Mouse (Mus musculus): ENCODE results near the gene Sec14l3.
"Not testable (repeated sequence)": the region's sequence is repeated elsewhere in the genome, so short reads cannot be mapped to it uniquely, and the experiment has no call there.

Sec14l3 gene

DNA sequence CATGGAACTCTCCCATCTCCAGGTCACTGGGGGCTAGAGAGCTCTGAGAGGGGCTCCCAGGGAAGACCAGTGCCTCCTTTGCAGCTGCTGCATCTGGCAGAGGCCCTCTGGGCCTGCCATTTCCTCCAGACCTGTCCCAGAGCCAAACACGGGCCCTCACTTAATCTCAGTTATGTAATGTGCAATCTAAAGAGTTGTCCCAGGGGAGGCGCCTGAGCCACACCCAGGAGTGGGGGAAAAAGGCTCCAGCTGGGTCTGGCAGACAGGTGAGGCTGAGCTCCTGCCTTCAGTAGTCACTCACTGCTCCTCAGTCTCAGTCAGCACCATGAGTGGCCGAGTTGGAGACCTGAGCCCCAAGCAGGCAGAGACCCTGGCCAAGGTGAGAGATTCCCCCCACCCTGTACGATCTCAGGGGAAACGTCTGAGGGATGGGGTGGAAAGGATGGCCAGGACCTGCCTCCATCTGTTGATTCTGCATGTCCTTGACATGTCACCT is at the start of gene Sec14l3:
Gene Sec14l3 (plus strand): TSS at position 215 of the 496 bp plus-strand sequence.
- no peak for DNase-seq (ENCODE audit: low read depth, low spot score)

DNA sequence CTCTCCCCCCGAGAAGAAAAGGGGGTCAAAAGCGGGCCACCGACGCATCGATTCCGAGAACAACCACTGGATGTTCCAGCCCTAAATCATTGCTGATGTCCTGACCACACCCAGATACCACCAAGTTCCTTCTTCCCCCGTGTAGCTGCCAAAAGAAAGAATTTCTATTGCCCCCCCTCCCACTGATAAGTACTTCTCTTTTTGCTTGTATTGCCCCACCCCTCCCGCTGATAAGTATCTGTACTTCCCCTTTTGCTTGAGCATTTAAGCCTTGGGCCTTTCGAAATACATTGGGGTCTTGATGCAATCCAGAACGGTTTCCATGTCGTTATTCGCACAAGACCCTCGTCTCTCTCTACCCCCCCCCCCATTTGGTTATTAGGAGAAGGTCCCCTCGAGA is 48.8 kb upstream of the Sec14l3 start:
- DNase-seq (ENCODE audit: low read depth, low spot score) = not testable (repeated sequence)

DNA sequence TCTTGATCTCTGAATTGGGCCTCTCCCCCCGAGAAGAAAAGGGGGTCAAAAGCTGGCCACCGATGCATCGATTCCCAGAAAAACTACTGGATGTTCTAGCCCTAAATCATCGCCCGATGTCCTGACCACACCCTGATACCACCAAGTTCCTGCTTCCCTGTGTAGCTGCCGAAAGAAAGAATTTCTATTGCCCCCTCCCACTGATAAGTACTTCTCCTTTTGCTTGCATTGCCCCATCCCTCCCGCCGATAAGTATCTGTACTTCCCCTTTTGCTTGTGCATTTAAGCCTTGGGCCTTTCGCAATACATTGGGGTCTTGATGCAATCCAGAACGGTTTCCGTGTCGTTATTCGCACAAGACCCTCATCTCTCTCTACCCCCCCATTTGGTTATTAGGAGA is 42.5 kb upstream of the Sec14l3 start:
- not testable (repeated sequence) for DNase-seq (ENCODE audit: low read depth, low spot score)

DNA sequence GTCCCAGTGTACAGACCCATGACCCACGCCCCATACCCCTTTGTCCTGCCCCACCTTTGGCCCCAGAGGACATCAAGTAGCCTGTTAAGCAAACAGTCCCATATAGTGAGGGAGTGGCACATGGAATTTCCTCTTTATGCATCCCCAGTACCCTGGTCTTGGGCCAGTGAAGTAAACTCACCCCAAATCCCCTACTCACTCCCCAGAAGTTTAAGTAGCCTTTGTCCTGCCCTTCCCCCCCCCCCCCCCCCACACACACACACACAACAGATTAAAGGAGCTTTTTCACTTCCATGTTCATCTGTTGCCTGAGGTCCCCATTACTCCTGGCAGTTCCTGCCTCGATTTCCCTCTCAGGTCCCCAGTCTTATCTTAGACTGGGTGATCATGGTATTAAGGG is 41.3 kb upstream of the Sec14l3 start:
- DNase-seq (ENCODE audit: low read depth, low spot score) = no peak

DNA sequence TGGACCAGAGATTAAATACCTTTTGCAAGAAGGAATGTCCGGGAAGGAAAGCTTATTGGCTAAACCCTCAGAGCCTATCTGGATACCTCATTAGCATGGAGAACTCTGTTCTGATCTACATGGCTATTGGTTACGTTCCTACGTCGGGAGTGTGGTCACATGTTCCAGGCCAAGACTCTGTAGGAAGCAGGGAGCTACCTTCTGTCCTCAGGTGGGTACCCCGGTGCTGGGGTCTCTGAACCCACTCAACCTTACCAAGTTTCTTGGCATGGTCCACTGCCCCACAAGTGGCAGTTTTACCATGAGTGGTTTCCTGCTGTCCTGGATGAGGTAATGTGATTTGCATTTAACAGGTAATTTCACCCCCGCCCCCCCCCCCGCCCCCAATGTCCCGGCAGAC is 37.6 kb upstream of the Sec14l3 start:
- DNase-seq (ENCODE audit: low read depth, low spot score) = no peak

DNA sequence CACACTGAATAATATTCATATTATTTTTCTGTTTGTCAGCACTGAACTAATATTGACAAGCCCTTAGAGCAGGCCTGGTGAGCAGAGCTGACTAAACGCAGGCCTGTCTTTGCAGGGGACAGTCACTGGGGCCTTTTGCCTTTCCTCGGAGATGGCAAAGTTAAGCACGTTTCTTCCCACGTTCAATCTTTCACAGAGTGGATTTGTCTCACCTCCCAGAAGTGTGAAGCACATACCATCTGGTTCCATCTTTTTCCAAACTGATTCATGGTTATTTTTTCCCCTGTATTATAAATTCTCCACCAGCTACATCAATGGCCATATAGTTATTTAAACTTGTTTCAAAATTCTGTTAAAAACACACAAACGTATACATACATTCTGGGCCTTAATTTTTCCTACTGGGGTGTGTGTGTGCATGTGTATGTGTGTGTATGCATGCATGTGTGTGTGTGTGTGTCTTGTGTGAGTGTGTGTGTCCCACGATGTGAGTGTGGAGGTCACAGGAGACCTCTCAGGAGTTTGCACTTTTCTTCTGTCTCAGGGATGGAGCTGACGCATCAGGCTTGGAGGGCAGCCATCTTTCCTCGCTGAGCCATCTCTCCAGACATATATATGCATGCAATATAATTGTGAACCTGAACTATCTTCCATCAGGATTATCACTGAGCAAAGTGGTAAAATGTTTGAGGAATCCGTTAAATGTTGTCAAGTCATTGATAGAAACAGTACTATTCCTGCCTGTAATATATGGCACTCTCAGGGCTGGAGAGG is 36.9 kb upstream of the Sec14l3 start:
- DNase-seq (ENCODE audit: low read depth, low spot score) = no peak

DNA sequence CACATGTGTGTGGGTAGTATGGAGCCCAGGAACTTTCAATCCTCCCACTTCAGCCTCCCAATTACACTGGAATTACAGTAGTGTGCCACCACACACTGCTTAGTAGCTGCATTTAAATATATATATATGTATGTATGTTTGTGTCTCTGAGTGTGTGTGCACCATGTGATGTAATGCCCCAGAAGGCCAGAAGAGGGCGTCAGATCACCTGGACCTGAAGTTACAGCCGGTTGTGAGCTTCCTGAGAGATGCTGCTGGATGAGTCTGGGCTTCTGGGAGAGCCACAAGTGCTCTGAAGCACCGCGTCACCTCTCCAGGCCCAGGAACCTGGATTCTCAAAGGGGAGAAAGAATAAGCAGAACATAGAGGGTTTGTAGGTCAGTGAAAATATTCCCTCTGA is 35.3 kb upstream of the Sec14l3 start:
- no peak for DNase-seq (ENCODE audit: low read depth, low spot score)

DNA sequence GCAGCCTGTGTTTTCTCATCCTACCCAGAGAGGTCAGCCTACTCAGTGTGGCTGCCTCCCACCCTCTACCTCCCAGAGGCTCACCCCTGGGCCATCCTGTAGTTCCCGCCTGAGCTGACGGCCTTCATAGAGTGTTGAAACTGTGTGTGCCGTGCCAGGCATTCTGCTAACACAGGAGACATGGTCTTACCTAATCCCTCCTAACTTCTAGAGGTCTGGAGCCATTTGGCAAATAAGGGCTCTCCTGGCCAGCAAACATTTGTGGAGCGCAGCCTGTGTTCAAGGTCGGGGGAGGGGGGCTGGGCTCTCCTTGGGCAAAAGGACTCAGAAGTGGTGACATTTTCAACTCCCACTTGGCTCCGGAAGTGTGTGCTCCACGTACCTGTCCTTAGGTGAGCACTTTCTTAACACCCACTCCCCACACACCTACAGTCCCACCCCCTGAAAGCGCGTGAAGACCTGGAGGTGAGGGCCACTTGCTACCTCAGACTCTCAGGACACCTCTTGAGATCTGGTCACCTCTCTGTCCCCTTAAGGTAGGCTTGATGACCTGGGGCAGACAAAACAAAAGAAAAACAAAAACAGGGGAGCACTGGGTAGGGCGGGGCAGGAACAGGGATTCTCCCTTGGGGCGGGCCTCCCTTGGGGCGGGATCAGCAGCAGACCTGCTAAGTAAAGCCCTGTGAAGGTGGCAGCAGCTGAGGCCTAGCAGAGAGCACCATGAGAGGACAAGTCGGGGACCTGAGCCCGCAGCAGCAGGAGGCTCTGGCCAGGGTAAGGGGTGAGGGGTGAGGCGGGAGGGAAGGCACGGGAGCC is 33.3 kb upstream of the Sec14l3 start, which contains the start of gene Sec14l4:
Gene Sec14l4 (plus strand): TSS at position 337 of the 816 bp plus-strand sequence.
- no peak for DNase-seq (ENCODE audit: low read depth, low spot score)

DNA sequence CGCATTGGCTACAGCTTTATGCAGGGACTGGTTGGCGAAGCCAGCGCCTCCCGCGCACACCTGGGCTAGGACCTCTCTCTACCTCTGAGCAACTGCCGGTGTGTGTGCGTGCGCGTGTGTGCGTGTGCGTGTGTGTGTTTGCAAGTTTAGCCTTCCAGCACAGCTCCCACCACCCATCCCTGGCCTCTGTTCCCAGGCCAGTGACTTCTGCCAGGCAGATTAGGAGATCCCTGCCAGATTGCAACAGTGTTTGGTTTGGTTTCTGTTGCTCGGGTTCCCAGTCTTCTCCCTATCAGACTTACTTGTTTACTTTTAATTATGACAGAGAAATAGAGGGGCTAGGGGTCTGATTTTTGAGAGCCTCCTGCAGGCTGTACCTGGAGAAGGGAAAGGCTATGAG is 32.7 kb upstream of the Sec14l3 start:
- DNase-seq (ENCODE audit: low read depth, low spot score) = no peak

DNA sequence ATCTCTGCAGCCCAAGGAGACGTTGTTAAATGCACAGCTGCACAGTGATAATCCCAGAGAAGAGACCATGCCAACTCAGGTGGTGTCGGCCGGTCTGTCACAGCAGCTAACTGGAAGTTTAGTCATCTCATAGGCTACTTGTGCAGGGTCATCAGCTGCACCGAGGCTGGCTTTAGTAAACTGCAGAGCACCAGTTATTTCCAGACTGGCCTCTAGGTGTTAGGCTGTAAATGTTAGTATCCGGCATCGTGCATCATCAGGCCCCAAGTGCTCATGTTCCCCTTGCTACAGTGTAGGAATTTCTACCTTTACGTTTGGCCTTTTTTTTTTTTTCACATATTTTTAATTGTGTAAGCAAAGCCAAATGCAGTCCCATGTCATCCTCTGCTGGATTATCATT is 31.2 kb upstream of the Sec14l3 start:
- no peak for DNase-seq (ENCODE audit: low read depth, low spot score)

DNA sequence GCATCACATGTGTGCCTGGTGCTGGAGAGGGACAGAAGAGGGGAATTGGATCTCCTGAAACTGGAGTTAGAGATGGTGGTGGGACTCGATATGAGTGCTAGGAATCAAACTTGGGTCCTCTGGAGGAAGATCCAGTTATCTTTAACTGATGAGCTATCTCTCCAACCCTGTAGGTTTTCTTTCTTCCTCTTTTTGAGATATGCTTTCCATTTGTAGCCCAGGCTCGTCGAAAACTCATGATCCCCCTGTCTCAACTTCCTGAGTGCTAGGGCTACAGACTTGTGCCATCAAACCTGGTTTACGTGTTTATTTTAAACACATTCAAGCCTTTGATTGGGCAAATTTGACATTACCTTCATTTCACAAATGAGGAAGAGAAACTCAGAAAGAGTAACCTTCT is 30.5 kb upstream of the Sec14l3 start:
- DNase-seq (ENCODE audit: low read depth, low spot score) = no peak

DNA sequence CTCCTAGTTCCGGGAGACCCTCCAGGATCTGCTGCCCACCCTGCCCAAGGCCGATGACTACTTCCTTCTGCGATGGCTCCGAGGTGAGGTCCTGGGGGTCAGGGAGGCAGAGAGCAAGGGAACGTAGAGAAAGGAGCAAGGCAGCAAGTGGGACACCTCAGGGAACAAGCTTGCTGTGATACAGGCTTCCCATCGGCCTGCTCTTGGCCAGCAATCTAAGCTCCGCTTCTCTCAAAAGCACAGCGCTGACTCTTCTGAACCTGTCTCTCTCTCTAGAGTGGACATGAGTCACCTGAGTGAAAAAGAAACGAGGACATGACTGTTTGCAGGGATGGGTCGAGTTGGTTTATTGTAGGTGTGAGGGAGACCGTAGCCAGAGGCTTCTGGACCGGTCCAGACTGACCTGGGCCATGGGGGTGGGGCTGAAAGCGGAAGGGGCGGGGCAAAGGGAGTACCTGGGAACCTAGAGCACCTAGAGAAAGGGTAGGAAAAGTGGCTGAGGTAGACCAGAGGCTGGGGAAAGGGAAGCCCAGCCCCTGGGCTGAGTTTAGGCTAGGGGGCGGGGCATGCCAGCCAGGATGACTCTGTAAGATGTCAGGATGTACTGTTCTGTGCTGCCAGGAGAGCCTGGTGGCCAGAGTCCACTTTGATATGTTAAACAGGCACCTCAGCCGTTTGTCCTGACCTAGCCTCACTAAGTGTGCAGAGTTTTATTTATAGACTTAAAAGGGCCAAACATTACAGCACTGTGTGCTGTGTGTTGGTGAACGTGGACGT is 29.3 kb upstream of the Sec14l3 start:
- no peak for DNase-seq (ENCODE audit: low read depth, low spot score)

DNA sequence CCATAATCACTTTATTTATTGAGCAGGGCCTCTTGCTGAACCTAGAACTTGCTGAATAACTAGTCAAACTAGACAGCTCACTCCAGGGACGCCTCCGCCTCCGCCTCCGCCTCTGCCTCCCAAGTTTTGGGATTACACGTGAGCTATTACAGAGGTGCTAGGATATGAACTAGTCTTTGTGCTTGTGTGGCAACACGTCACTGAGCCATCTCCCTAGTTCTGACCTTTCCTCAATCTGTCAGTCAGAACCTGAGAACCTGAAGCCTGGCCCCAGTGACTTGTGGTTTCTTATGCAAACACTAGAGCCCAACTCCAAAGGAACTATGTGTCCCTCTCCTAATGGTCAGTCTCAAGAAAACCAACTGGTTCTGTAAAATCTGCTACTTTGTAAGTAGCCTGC is 28.7 kb upstream of the Sec14l3 start:
- DNase-seq (ENCODE audit: low read depth, low spot score) = no peak

DNA sequence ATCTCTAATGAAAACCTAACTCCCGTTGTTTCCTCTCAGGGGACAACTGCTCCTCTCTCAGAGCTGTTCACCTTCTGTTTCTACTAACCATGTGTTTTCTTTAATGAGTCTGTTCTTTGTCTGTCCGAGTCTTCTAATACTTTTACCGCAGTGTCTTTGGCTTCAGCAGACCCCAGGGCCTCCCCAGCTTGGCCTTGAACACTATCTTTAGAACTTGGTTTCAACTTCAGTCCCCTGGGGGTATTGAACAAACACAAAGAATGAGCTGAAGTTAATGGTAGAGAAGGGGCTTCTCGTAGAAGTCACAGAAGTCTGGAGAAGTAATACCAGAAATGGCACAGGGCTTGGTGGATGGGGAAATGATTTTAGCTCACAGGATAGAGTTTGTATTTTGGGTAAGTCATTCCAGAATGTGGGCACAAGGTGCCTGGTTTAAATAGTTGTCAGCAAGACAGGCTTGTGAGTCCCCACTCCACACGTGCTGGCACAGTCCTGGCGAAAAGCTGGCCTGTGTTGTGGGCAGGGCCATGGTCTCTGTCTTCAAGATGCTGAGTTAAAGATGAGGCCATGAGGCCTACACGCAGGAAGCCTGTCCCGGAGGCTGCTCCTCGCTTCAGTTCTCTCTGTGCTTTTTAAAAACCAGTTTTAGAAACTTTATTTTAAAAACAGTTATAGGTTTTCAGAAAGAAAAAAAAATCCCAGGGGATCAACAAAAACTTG is 28.1 kb upstream of the Sec14l3 start:
- no peak for DNase-seq (ENCODE audit: low read depth, low spot score)

DNA sequence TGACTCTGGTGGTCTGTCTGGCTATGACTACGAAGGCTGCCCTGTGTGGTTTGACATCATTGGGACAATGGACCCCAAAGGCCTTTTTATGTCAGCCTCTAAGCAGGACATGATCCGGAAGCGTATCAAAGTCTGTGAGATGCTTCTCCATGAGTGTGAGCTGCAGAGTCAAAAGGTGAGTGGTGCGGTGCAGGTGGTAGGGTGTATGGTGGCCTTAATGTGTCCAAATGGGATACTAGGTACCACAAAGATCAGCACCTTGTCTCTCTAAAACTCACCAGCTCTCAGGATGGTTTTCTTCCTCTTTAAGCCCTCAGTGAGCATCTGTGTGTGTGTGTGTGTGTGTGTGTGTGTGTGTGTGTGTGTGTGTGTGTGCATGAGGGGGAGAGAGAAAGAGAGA is 24.7 kb upstream of the Sec14l3 start:
- DNase-seq (ENCODE audit: low read depth, low spot score) = no peak

DNA sequence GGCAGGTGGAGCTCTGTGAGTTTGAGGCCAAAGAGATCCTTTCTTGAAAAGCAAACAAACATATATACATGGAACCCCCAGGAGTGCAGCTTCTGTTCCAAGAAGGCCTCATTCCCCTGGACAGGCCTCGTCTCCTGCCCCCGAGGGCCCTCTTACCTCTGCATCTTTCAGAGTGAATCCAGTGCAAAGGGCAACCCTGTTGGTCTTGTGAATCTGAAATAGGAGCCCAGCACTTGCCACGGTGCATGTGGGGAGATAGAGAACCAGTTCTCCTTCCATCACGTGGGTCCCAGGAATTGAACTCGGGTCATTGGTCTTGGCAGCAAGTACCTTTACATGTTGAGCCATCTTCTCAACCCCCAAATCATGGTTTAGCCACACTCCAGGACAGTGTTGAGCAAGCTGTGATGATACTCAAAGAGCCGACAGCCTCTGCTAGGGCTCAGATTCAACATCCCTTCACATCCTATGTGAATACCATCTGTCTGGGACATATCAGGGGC is 23.5 kb upstream of the Sec14l3 start:
- DNase-seq (ENCODE audit: low read depth, low spot score) = no peak

DNA sequence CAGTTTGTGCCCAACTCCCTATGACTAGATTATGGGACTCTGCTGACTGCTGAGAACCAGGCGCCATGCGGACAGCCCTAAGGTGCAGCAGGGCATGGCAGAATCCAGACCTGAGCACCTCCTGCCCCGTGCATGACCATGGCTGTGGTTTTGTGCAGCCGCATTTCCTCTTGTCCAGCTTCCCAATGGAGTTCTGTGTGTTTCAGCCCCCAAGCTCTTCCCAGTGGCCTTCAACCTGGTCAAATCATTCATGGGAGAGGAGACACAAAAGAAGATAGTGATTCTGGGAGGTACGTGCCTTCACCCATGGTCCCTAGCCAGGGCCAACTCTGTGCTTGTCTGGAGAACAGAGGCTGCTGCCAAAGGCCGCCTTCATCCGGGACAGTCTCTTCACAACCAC is 21.6 kb upstream of the Sec14l3 start:
- DNase-seq (ENCODE audit: low read depth, low spot score) = no peak

DNA sequence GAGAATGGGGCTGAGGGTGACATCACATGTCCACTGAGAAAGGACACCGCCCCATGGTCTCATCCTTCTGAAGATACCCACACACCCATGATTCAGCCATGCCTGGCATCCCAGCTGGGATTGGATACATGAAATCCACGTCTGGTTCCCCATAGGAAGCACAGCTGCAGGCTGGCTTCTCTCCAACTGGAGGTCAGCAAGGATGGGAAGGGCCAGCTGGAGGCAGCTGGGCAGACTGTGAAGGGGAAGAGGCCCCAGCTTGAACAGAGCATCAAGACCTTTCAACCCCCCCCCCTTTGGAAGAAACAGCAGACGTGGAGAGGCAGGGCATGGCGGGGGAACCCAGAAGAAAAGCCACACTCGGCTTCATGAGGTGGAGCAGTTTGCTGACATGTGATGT is 18.1 kb upstream of the Sec14l3 start:
- DNase-seq (ENCODE audit: low read depth, low spot score) = no peak

DNA sequence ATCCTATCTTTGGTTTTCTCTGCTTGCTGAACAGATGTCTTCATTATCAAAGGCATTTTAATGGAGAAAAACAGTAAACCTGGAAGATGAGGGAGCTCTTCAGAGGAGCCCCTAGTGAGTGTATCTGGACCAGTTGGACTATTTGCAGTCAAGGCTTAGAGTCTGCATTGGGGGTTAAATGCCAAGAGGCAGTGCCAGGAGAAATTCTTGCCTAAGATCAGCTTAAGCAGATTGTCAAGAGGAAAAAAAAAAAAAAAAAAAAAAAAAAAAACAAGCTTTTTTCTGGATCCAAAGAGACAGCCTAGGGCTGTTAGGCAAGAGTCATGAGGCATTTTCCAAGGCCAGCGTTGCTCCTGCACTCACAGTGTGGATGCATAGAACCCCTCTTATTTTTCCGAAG is 16.9 kb upstream of the Sec14l3 start:
- DNase-seq (ENCODE audit: low read depth, low spot score) = no peak

DNA sequence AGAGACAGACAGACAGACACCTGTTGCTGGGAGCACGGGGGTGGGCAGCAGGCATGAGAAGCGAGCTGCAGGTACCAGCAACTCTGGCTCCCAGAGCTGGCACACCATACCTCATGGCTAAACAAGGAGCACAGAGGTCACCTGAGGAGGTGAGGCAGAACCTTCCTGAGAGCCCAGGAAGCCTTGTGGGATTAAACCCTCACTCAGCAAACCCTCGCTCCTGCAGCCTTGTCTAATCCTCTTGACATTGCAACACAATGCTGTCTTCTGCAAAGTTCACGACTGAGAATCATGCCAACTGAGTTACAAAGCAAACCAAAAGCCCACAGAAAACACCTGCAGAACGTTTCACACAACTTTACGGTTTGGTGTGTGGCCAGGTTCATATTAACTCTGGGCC is 16.2 kb upstream of the Sec14l3 start:
- no peak for DNase-seq (ENCODE audit: low read depth, low spot score)

DNA sequence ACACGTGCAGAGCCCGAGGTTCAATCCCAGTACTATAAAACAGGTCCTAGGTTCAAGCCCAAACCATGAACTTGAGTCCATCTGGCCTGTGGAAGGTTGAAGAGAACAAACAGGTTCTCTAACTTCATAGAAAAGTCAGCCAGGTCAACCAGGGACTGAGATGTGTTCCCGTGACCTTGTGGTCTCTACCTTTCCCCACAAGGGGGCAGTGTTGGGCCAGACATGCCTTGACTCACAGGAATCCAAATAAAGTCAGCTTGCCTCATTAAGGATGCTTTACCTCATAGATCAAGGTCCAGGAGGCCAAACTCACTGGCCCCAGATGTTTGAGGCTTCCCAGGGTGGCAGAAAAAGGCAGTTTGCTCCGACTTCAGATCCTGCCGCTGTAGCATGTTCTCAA is 11.1 kb upstream of the Sec14l3 start:
- peak; percentile 80 for DNase-seq (ENCODE audit: low read depth, low spot score)
